Mouse (Mus musculus) heart, embryonic 15.5 days (tissue): ENCODE data around the gene Herpud1. TPM values are rescaled to one million over a fixed set of nuclear protein-coding genes. Genes with fewer than 3 reads are reported as not detected.
"Not testable (repeated sequence)": the region's sequence is repeated elsewhere in the genome, so short reads cannot be mapped to it uniquely, and the experiment has no call there.

Experiments
- ATAC-seq: fragments of 200-750 bp; cut with Nextera tagmentation; replicated peaks from 2 replicates; pipeline ENCODE4 v1.8.0; 2017; ENCODE audit warnings: low read depth, moderate TSS enrichment; ENCODE audit not compliant: insufficient number of reproducible peaks, insufficient read depth, low FRiP score
- H3K27ac ChIP-seq: fragments of 300-500 bp; sonication (generic); 2 replicates; pipeline ENCODE4 v1.5.1; 2015; ENCODE audit warnings: mild to moderate bottlenecking, inconsistent platforms
- H3K27me3 ChIP-seq: fragments of 300-500 bp; sonication (generic); 2 replicates; pipeline ENCODE4 v1.6.1; 2015; ENCODE audit warnings: inconsistent platforms
- H3K36me3 ChIP-seq: fragments of 300-500 bp; sonication (generic); 2 replicates; pipeline ENCODE4 v1.6.1; 2015; ENCODE audit warnings: mild to moderate bottlenecking, inconsistent platforms
- H3K4me1 ChIP-seq: fragments of 300-500 bp; sonication (generic); replicated peaks from 2 replicates; pipeline ENCODE4 v1.6.1; 2015; ENCODE audit warnings: inconsistent platforms
- H3K4me2 ChIP-seq: fragments of 300-500 bp; sonication (generic); 2 replicates; pipeline ENCODE4 v1.6.1; 2015; ENCODE audit warnings: inconsistent platforms, mild to moderate bottlenecking, moderate library complexity
- H3K4me3 ChIP-seq: fragments of 300-500 bp; sonication (generic); 2 replicates; pipeline ENCODE4 v1.5.1; 2015; ENCODE audit warnings: mild to moderate bottlenecking, inconsistent platforms
- H3K9ac ChIP-seq: fragments of 300-500 bp; sonication (generic); 2 replicates; pipeline ENCODE4 v1.6.1; 2015; ENCODE audit warnings: mild to moderate bottlenecking, inconsistent platforms
- H3K9me3 ChIP-seq: fragments of 300-500 bp; sonication (generic); replicated peaks from 2 replicates; pipeline ENCODE4 v1.6.1; 2016; ENCODE audit warnings: inconsistent platforms
- WGBS: fragments of 180-500 bp; shearing (Covaris S2); methylation state at CpG from one replicate; pipeline ENCODE4 v1.1.7; 2015; ENCODE audit warnings: mixed read lengths; 5-methylcytosine and 5-hydroxymethylcytosine counted together
- polyA plus RNA-seq: library from polyadenylated mRNA; unstranded; fragments of >200 nt; fragmentation: Nextera tagmentation; extraction: Ambion mirVana; gene quantifications from 2 replicates; pipeline ENCODE4 v1.2.1, GENCODE M21; 2015

Herpud1 gene
- polyA plus RNA-seq, 1 experiment from 2014 or later: 91.4 TPM

DNA sequence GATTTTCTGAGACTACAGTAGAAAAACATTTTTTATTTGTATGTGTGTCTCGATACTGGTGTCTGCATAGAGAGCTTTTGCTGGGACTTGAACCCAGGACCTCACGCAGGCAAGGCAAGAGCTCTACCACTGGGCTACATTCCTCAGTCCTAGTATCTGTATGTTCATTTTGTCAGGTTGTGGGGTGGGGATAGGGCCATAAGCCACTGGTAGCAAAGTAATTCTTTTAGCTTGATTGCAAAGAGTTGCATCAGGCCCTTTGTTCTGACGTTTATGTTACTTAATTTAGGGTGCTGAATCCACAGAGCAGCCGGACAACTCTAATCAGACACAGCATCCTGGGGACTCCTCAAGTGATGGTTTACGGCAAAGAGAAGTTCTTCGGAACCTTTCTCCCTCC, 4.2 kb downstream of the Herpud1 start:
- Histone ChIP-seq H3K4me2 (no peak overlapping the region), H3K4me3 (no peak overlapping the region), H3K4me1 (peaks cover 18% of the 10 kb centered on the region), H3K9ac (no peak overlapping the region), H3K27me3 (no peaks in the 10 kb centered on the region), H3K27ac (no peak overlapping the region), H3K36me3 (peaks cover 60% of the 10 kb centered on the region), H3K9me3 (no peaks in the 10 kb centered on the region)
- 89% methylated on average over 6 of the region's 6 CpGs for WGBS
- ATAC-seq: no peak

DNA sequence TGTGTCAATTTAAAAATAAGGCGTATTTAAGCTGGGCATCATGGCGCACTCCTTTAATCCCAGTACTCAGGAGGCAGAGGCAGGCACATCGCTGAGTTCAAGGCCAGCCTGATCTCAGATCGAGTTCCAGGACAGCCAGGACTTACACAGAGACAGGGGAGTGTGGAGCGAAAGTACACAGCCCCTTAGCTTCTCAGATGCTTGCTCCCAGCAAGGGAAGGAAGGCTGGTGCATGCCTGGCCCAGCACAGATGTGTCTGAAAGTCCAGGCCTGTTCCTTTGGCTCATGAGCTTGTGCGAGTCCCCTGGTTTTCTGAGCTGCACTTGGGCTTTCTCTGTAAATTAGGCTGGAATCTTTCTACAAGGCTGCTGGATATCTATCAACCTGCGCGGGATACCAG, 4.7 kb downstream of the Herpud1 start:
- Histone ChIP-seq H3K9me3 (no peaks in the 10 kb centered on the region), H3K4me1 (peaks cover 14% of the 10 kb centered on the region), H3K4me3 (no peak overlapping the region), H3K27me3 (no peaks in the 10 kb centered on the region), H3K9ac (no peak overlapping the region), H3K27ac (no peak overlapping the region), H3K4me2 (no peak overlapping the region), H3K36me3 (peaks cover 65% of the 10 kb centered on the region)
- WGBS: 94% methylated on average over 8 of the region's 8 CpGs
- no peak for ATAC-seq

DNA sequence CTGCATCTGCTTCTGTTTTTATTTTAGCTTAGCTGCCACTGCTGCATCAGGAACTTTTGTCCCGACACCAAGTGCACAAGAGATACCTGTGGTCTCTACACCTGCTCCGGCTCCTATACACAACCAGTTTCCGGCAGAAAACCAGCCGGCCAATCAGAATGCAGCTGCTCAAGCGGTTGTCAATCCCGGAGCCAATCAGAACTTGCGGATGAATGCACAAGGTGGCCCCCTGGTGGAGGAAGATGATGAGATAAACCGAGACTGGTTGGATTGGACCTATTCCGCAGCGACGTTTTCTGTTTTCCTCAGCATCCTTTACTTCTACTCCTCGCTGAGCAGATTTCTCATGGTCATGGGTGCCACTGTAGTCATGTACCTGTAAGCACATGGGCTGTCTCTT, 5.9 kb downstream of the Herpud1 start:
- Histone ChIP-seq H3K27me3 (no peaks in the 10 kb centered on the region), H3K4me3 (no peak overlapping the region), H3K4me1 (peaks cover 17% of the 10 kb centered on the region), H3K4me2 (no peak overlapping the region), H3K9me3 (no peaks in the 10 kb centered on the region), H3K27ac (peak overlapping the region; percentile 35; the same call in 1 of the 2 replicates), H3K36me3 (peaks cover 75% of the 10 kb centered on the region), H3K9ac (no peak overlapping the region)
- ATAC-seq: no peak
- 80% methylated on average over 12 of the region's 12 CpGs for WGBS

DNA sequence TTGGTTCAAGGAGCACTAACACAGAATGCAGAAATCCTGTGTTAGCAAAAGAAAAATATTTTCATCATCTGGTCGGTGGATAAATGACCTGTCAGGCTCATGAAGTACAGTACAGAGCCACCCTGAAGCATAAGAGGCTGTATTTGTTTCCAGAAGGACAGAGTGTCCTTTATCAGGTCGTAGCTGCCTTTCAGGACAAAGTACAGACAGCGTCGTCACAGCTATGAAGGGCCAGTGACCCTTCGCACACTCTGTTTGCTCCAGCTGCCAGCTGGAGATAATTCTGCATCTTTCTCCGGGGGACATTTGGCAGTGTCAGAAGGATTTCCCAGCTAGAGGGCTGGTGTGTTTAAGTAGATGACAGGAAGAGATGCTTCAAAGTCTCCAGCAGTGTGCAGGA, 6.4 kb downstream of the Herpud1 start:
- no peak overlapping the region for H3K9ac ChIP-seq
- H3K36me3 ChIP-seq: peaks cover 75% of the 10 kb centered on the region
- H3K4me1 ChIP-seq: peaks cover 18% of the 10 kb centered on the region
- no peak overlapping the region for H3K4me2 ChIP-seq
- H3K9me3 ChIP-seq: no peaks in the 10 kb centered on the region
- no peaks in the 10 kb centered on the region for H3K27me3 ChIP-seq
- ATAC-seq: no peak; the same call in 1 of the 2 replicates
- 30% methylated on average over 6 of the region's 6 CpGs for WGBS
- peak overlapping the region; percentile 35; the same call in 1 of the 2 replicates for H3K27ac ChIP-seq
- H3K4me3 ChIP-seq: no peak overlapping the region

GRCm38 (mm10) chr8:94395851-94396540, 9.8 kb downstream of the Herpud1 start:
- no peak overlapping the region for H3K4me2 ChIP-seq
- H3K4me1 ChIP-seq: peaks cover 11% of the 10 kb centered on the region; the same call in 1 of the 2 replicates
- ATAC-seq: no peak
- 75% methylated on average over 6 of the region's 6 CpGs for WGBS
- no peak overlapping the region for H3K9ac ChIP-seq
- no peaks in the 10 kb centered on the region for H3K9me3 ChIP-seq
- H3K4me3 ChIP-seq: no peak overlapping the region
- H3K27me3 ChIP-seq: no peaks in the 10 kb centered on the region
- H3K27ac ChIP-seq: no peak overlapping the region
- H3K36me3 ChIP-seq: peaks cover 56% of the 10 kb centered on the region

DNA sequence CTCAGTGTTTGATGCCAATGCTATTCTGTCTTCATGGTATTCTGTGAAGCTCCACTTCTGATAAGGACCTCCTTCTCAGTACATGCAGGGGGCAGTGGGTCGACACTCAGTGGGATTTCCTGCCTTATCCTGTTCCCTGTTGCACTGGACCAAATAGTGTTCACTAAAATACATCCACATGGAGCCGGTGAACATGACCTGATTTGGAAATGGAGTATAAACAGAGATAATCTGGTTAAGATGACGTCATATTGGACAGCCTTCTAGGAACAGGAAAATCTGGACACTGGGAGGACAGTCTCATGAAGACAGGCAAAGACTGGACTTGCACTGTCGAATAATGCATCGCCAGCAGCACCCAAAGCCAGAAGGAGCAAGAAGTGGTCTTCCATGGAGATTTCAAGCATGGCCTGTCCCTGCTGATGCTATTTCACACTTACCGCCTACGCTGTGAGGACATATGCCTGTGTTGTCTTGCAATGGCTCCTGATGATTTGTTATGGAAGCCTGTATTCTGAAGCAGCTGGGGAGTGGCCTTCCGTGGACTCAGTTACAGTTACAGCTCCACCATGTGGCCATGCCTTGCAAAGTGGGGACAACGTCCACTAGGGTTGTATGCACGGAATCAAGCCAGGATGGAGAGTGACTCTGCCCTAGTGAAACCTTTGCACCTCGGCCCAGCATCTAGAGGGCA, 10.9 kb downstream of the Herpud1 start:
- 52% methylated on average over 11 of the region's 11 CpGs for WGBS
- Histone ChIP-seq H3K9ac (no peak overlapping the region), H3K27me3 (no peaks in the 10 kb centered on the region), H3K27ac (no peak overlapping the region), H3K4me3 (no peak overlapping the region), H3K36me3 (peaks cover 45% of the 10 kb centered on the region), H3K4me1 (peaks cover 9% of the 10 kb centered on the region; the same call in 1 of the 2 replicates), H3K4me2 (no peak overlapping the region), H3K9me3 (no peaks in the 10 kb centered on the region)
- ATAC-seq: 0 out of 2 replicates have a peak, but pooled peaks have one; percentile 28

GRCm38 (mm10) chr8:94398587-94398986, 12.3 kb downstream of the Herpud1 start:
- no peaks in the 10 kb centered on the region for H3K27me3 ChIP-seq
- WGBS: 73% methylated on average over 6 of the region's 6 CpGs
- H3K4me3 ChIP-seq: no peak overlapping the region
- no peak overlapping the region for H3K27ac ChIP-seq
- H3K4me2 ChIP-seq: no peak overlapping the region
- H3K4me1 ChIP-seq: peaks cover 5% of the 10 kb centered on the region; the same call in 1 of the 2 replicates
- H3K9me3 ChIP-seq: no peaks in the 10 kb centered on the region
- peaks cover 33% of the 10 kb centered on the region for H3K36me3 ChIP-seq
- no peak overlapping the region for H3K9ac ChIP-seq
- ATAC-seq: no peak

DNA sequence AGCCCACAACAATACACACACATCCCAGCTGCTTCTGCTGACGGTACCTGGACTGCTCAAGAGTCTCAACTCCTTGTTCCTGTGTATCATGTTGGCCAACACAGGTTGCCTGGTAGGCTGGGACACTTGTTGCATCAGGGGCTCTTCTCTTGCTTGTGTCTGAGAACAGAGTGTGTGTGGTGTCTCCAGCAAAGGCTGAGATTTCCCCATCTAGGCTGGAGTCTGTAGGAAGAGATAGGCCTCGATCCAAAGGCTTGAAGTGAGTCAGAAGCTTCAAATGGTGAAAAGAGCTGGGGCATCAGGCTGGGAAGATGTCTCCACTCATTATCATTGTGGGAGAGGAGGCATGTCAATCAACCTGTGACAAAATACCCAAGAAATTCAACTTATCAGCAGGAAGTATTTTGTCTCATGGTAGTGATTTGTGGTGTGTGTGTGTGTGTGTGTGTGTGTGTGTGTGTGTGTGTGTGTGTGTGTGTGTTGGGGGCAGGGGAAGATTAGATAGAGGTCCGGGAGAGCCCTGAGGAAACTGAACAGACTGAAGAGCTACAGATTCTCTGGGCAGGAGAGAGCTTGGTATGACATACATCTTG, 13.2 kb downstream of the Herpud1 start:
- H3K27ac ChIP-seq: no peak overlapping the region
- 71% methylated on average over 3 of the region's 3 CpGs for WGBS
- no peak overlapping the region for H3K4me2 ChIP-seq
- no peak overlapping the region for H3K9ac ChIP-seq
- no peak overlapping the region for H3K4me3 ChIP-seq
- no peaks in the 10 kb centered on the region for H3K27me3 ChIP-seq
- ATAC-seq: no peak
- no peaks in the 10 kb centered on the region for H3K9me3 ChIP-seq
- H3K36me3 ChIP-seq: peaks cover 24% of the 10 kb centered on the region
- H3K4me1 ChIP-seq: peaks cover 5% of the 10 kb centered on the region; the same call in 1 of the 2 replicates

DNA sequence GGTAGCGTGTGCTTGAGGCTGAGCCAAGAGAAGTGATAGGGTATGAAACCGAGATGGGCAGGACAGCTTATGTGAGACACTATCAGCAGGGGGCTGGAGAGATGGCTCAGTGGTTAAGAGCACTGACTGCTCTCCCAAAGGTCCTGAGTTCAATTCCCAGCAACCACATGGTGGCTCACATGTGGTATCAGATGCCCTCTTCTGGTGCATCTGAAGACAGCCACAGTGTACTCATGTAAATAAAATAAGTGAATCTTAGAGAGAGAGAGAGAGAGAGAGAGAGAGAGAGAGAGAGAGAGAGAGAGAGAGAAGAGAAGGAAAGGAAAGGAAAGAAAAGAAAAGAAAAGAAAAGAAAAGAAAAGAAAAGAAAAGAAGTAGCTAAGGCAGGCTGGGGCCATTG, 13.7 kb downstream of the Herpud1 start:
- H3K36me3 ChIP-seq: peaks cover 19% of the 10 kb centered on the region
- not testable (repeated sequence) for H3K9me3 ChIP-seq, H3K9ac ChIP-seq, ATAC-seq, H3K27me3 ChIP-seq, H3K4me1 ChIP-seq, H3K4me2 ChIP-seq, H3K27ac ChIP-seq, H3K4me3 ChIP-seq
- 71% methylated on average over 2 of the region's 2 CpGs for WGBS

DNA sequence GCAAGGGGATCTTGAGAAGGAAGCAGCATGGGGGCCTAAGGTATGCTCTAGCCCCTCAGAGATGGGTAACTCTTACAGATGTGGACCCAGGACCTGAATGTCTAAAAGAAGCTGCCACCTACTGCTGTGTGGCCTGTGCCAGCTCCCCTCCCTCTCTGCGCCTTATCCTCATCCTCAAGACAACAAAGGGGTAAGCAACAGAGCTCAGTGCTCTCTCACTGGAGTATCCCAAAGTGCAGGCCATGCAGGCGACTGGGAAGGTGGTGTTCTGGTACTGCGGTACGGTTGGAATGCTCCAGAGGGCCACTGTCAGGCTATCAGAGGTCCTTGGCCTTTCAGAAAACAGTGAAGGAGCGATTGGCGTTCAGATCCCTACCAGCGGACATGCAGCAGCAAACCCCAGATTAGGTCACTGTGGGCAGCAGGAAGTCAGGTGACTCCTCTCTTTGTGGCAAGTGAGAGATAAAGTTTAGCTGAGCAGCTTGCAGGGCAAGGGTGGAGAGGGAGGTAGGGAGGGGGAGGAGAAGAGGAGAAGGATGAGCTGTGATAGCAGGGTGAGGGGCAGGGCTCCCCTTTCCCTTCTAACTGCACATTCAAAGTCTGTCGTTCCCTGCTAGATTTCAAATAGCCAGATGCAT, 22.3 kb downstream of the Herpud1 start:
- Histone ChIP-seq H3K27me3 (no peaks in the 10 kb centered on the region), H3K27ac (no peak overlapping the region), H3K9ac (no peak overlapping the region), H3K36me3 (no peaks in the 10 kb centered on the region), H3K4me1 (peaks cover 7% of the 10 kb centered on the region), H3K9me3 (no peaks in the 10 kb centered on the region), H3K4me3 (no peak overlapping the region), H3K4me2 (no peak overlapping the region)
- ATAC-seq: no peak
- 27% methylated on average over 8 of the region's 8 CpGs for WGBS

DNA sequence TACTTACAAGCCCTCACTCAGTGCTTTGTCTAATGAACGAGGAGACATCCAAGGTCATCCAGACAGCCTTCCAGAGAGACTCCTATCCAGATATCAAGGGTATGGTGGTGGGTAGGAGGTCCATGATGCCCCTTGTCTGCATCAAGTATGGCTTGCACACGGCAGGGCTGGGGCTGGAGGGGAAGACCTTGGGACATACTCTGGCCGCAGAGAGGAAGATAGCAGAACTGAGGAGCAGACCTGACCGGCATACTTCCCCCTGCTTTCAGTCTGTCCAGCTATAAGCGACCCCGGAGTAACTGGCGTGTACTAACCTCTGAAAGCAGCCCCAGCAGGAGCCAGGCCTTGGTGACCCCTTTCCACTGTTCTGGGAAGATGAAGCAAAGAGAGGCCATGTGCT, 23.3 kb downstream of the Herpud1 start:
- H3K27ac ChIP-seq: no peak overlapping the region
- H3K27me3 ChIP-seq: no peaks in the 10 kb centered on the region
- H3K9ac ChIP-seq: no peak overlapping the region
- H3K4me3 ChIP-seq: no peak overlapping the region
- no peak overlapping the region for H3K4me2 ChIP-seq
- WGBS: 86% methylated on average over 7 of the region's 7 CpGs
- ATAC-seq: no peak
- H3K4me1 ChIP-seq: peaks cover 7% of the 10 kb centered on the region
- no peaks in the 10 kb centered on the region for H3K36me3 ChIP-seq
- H3K9me3 ChIP-seq: no peaks in the 10 kb centered on the region
